Mouse (Mus musculus) heart, adult 10 weeks (tissue): ENCODE results near the gene Cnga1. TPM values are rescaled to one million over a fixed set of nuclear protein-coding genes. Genes with fewer than 3 reads are reported as not detected.

Source experiments
- polyA plus RNA-seq: library from polyadenylated mRNA; stranded (reverse); fragments of 350-450 nt; fragmentation: Illumina TruSeq; extraction: RNeasy Lipid Tissue Mini Kit (QIAGEN cat#74804); gene quantifications from one replicate; pipeline ENCODE4 v1.2.3, GENCODE M21; 2014; ENCODE audit warnings: low read depth, low replicate concordance

Cnga1 gene
- not detected for polyA plus RNA-seq

GRCm38 (mm10) chr5:72644175-72644574 lies at the start of gene Cnga1:
Cnga1 (minus strand) TSS chr5:72644275.

DNA sequence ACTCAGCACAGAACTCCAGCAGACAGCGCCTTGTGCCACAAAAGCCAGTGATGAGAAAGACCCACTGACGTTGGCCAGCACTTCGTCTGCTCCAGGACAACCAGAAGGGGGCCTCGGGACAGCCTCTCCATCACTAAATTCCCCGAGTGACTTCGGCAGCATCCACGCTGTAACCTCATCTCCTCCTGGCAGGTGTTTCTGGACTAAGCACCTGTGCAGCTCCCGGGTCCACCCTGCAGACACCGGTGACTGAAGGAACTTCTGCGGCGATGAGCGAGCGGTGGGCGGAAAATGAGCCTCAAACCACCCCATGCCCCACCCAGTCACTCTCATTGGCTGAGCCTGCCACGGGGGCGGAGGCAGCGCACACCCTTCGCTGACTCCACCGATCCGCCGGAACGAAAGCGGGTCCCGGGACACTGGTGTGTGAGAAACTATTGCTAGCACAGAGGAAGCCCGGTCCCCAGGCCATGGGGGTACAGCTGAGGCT lies 3.4 kb upstream of the Cnga1 start, which contains the start of gene Nipal1:
Gene Nipal1 (plus strand): TSS at position 378 of the 490 bp plus-strand sequence.

GRCm38 (mm10) chr5:72587192-72587681 lies 56.8 kb downstream of the Cnga1 start, which contains the start of gene Gm5868:
Gm5868 (minus strand) TSS chr5:72587551.

GRCm38 (mm10) chr5:72580970-72581332 lies 63.1 kb downstream of the Cnga1 start, which contains the start of gene Zar1:
Zar1 (minus strand) TSS chr5:72581254.

DNA sequence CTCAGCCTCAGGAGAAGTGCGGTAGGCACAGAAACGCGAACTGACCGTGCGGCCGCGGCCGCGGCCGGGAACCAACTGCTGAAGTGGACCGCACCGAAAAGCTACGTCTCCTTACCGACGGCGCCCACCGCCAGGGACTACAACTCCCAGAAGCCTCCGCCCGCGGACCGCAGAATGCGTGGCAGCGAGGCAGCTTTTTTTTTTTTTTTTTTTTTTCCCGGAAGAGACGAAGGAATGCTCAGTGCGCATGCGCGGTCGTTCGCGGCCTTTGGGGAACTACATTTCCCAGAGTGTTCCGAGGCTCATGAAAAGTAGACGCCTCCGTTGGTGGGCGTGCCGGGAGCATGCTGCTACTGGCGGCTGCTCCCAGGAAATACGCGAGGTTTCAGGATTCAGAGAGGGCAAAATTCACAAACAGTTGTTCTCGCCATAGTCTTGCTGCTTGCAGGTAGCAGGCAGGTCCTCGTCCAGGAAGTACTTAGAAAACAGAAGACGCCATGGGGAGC lies 84.5 kb downstream of the Cnga1 start, which contains the start of gene Nfxl1:
Gene Nfxl1 (minus strand): TSS at position 141 of the 506 bp plus-strand sequence.

Other genes with a start within 250 kb of the Cnga1 start
- 146 TPM for gene Corin, start 139.8 kb downstream of the Cnga1 start, polyA plus RNA-seq
- gene Nfxl1, start 84.6 kb downstream of the Cnga1 start, polyA plus RNA-seq = 7.0 TPM
- gene Zar1, start 63.0 kb downstream of the Cnga1 start, polyA plus RNA-seq = not detected
- not detected for gene Gm5868, start 56.7 kb downstream of the Cnga1 start, polyA plus RNA-seq
- not detected for gene Nipal1, start 3.5 kb upstream of the Cnga1 start, polyA plus RNA-seq
- gene Txk, start 108.5 kb upstream of the Cnga1 start, polyA plus RNA-seq = not detected
- gene Tec, start 224.2 kb upstream of the Cnga1 start, polyA plus RNA-seq = 15.8 TPM